Mouse (Mus musculus): ENCODE measurements around the gene Exoc2.

DNA sequence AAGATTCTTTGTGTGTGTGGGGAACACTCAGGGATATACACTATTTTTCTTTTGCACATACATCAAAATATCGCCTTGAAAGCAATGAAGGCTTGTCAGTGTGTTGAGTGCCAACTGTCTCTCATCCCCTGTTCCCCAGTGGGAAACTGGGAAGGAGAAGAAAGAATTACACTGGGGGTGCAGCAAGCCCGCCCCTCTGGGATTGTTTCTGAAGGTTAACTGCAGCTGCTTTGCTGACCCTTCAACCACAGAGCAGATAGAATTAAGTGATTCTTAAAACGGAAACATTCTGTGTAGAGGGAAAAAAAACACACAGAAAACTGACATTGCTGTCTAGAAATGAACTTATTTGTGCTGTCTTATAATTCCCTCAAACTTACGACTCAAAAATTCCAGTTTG lies 47.6 kb upstream of the Exoc2 start:
- no peak for TF ChIP-seq CTCF (IDR thresholded peaks at IDR 0.05; ENCODE audit: low read depth, low read length)
- no peak for TF ChIP-seq POLR2A (IDR thresholded peaks at IDR 0.05; ENCODE audit: extremely low read depth, insufficient read depth, low read length)
